In genomic region chr4:46086718-46087426, GRCm38 (mm10) we compare ENCODE assay signal across 8 mouse cellular contexts. TPM values are rescaled to one million over a fixed set of nuclear protein-coding genes. Genes with fewer than 3 reads are reported as not detected.
A peak's percentile ranks its signal among the peaks of the same experiment; 100 is the strongest.
DNase-seq lines count a peak whose midpoint lies in the region; ATAC-seq lines count a peak whose summit lies in the region.

No protein-coding gene starts in this region.

- intact Hi-C loops in left cerebral cortex, postnatal 14 days (cut with DNase I): loop anchor here (2.0 kb wide), 1 partner anchor 26 kb away; no protein-coding TSS in a partner anchor

- no peak for ATAC-seq in inflammation-experienced regulatory T-cells, adult 6 months

- DNase-seq in kidney, adult 18-20 months: peak; percentile 39
- DNase-seq in kidney, adult 11 months: no peak
- peak; percentile 88 for DNase-seq in brain, adult 2 months (ENCODE audit: low read depth, low spot score)
- DNase-seq in heart, adult 8-10 months (ENCODE audit: low spot score): peak; percentile 53
- peak; percentile 69 to 91 for DNase-seq in left cerebral cortex, postnatal 14 days (ENCODE audit: low spot score in 2 of 2)
- DNase-seq in cerebellum, postnatal 4 days (ENCODE audit: low spot score in 2 of 2): no peak
- no peak for DNase-seq in thymus, postnatal 10 days (ENCODE audit: low spot score in 2 of 2)

RNA-seq across cellular contexts. Expression of gene Tmod1, which starts 48.1 kb away (rescaled TPM):
- 100 to 1,000 TPM; 233 to 302 (median 283) TPM for total RNA-seq in heart, adult 8-10 months (2022)
- total RNA-seq in left cerebral cortex, postnatal 14 days (2021): 10 to 100 TPM; 23.6 to 25.1 TPM
- 1 to 10 TPM in 2 of 3 experiments, not detected in 1; 4.1 to 5.1 TPM for polyA plus RNA-seq in inflammation-experienced regulatory T-cells, adult 6 months (2017; shearing (Covaris generic))

RNA-seq across cellular contexts. Expression of gene Ncbp1, which starts 51.5 kb away (rescaled TPM):
- total RNA-seq in heart, adult 8-10 months (2022): 10 to 100 TPM; 18.0 to 19.6 (median 19.1) TPM
- 10 to 100 TPM; 48.8 to 53.2 TPM for total RNA-seq in left cerebral cortex, postnatal 14 days (2021)
- 10 to 100 TPM; 39.1 to 43.4 (median 40.9) TPM for polyA plus RNA-seq in inflammation-experienced regulatory T-cells, adult 6 months (2017; shearing (Covaris generic))

RNA-seq across cellular contexts. Expression of gene Tstd2, which starts 51.6 kb away (rescaled TPM):
- total RNA-seq in heart, adult 8-10 months (2022): 10 to 100 TPM; 12.9 to 19.4 (median 14.8) TPM
- total RNA-seq in left cerebral cortex, postnatal 14 days (2021): 10 to 100 TPM; 12.9 to 18.1 TPM
- polyA plus RNA-seq in inflammation-experienced regulatory T-cells, adult 6 months (2017; shearing (Covaris generic)): 10 to 100 TPM; 22.3 to 32.3 (median 29.5) TPM

Comparison
In these comparisons a context has a peak if more than half of its experiments do, and no peak if none do; other contexts are left out.
1. DNase-seq: peak in kidney, adult 18-20 months (single experiment), brain, adult 2 months (single experiment), heart, adult 8-10 months (single experiment) and left cerebral cortex, postnatal 14 days (2 of 2); none in kidney, adult 11 months (single experiment), cerebellum, postnatal 4 days (0 of 2) and thymus, postnatal 10 days (0 of 2).
2. RNA of gene Tmod1, which starts 48.1 kb away (total RNA-seq): 233 to 302 TPM in heart, adult 8-10 months; 23.6 to 25.1 TPM in left cerebral cortex, postnatal 14 days; every median in the first group is over 4 times any median in the second.